Mouse (Mus musculus): ENCODE data around the gene Ciita.

Ciita gene

GRCm38 (mm10) chr16:10479857-10480256 is at the start of gene Ciita:
TSS of gene Ciita (plus strand) at chr16:10480059.
- in situ Hi-C loops (cut with MboI; ENCODE audit: low pct_unique_long_range_greater_than_20kb in 1 of 2, low sequenced_read_pairs in 2 of 2, unreplicated experiment in 1 of 2) = no loop called here

- in situ Hi-C loops (cut with MboI; ENCODE audit: low pct_unique_long_range_greater_than_20kb in 1 of 2, low sequenced_read_pairs in 2 of 2, unreplicated experiment in 1 of 2) = no loop called here
Observed at GRCm38 (mm10) chr16:10431911-10432310, 47.9 kb upstream of the Ciita start.

GRCm38 (mm10) chr16:10432387-10432786 is 47.5 kb upstream of the Ciita start:
- in situ Hi-C loops (cut with MboI; ENCODE audit: low pct_unique_long_range_greater_than_20kb in 1 of 2, low sequenced_read_pairs in 2 of 2, unreplicated experiment in 1 of 2) = no loop called here

DNA sequence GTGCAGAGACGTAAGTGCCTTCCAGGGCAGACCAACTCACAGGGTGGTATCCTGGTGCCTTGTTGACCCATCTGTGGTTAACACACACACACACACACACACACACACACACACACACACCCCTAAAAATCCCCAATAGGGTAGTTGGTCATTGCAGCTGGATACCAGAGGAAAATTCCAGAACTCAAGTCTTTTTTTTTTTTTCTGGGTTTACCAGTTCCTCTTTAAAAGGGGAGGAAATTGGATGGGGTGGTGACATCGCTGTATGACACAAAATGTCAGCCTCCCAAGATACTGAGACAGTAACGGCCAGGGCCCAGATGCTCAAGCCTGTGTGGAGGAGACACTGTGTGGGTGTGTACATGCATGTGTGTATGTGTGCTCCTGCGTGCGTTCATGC is 46.5 kb upstream of the Ciita start:
- in situ Hi-C loops (cut with MboI; ENCODE audit: low pct_unique_long_range_greater_than_20kb in 1 of 2, low sequenced_read_pairs in 2 of 2, unreplicated experiment in 1 of 2) = no loop called here

DNA sequence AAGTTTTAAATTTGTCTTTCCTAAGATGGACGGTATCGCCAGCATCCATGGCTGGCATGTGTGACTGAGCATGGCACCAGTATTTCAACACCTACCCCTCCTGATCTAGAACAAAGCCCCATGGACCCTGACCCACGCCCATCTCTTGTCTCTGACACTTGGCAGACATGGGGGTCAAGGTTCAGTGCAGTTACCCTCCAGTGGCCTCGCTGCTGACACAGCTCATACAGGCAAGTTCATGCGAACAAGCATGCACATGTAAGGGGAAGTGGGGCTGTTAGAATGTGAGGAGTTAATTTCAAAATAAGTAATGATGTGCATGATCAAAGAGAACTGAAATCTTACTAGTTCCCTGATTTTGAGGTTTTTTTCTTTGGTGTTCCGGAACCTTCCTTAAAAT is 43.7 kb upstream of the Ciita start:
- in situ Hi-C loops (cut with MboI; ENCODE audit: low pct_unique_long_range_greater_than_20kb in 1 of 2, low sequenced_read_pairs in 2 of 2, unreplicated experiment in 1 of 2) = no loop called here

- in situ Hi-C loops (cut with MboI; ENCODE audit: low pct_unique_long_range_greater_than_20kb in 1 of 2, low sequenced_read_pairs in 2 of 2, unreplicated experiment in 1 of 2) = no loop called here
Observed at GRCm38 (mm10) chr16:10438055-10438454, 41.8 kb upstream of the Ciita start.

DNA sequence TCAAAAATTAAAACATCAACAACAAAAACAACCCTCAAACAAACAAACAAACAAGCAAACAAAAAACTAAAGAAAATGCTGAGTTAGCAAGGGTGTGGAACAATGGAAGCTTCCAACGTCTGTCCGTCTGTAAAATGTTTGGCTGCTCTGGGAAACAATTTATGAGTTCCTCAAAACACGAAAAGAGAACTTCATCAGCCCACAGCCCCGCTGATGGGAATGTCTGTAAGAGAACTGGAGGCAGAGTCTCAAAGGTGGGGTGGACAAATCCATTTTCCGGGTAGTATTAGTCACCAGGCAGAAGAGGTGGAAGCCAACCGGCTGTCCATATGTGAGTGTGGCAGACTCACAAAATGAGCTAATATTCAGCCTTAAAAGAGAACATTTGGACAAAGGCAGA is 38.5 kb upstream of the Ciita start:
- in situ Hi-C loops (cut with MboI; ENCODE audit: low pct_unique_long_range_greater_than_20kb in 1 of 2, low sequenced_read_pairs in 2 of 2, unreplicated experiment in 1 of 2) = no loop called here

GRCm38 (mm10) chr16:10441761-10442160 is 38.1 kb upstream of the Ciita start:
- in situ Hi-C loops (cut with MboI; ENCODE audit: low pct_unique_long_range_greater_than_20kb in 1 of 2, low sequenced_read_pairs in 2 of 2, unreplicated experiment in 1 of 2) = no loop called here

GRCm38 (mm10) chr16:10443723-10444122 is 36.1 kb upstream of the Ciita start:
- in situ Hi-C loops (cut with MboI; ENCODE audit: low pct_unique_long_range_greater_than_20kb in 1 of 2, low sequenced_read_pairs in 2 of 2, unreplicated experiment in 1 of 2) = no loop called here

- in situ Hi-C loops (cut with MboI; ENCODE audit: low pct_unique_long_range_greater_than_20kb in 1 of 2, low sequenced_read_pairs in 2 of 2, unreplicated experiment in 1 of 2) = no loop called here
Observed at GRCm38 (mm10) chr16:10446573-10447263, 33.1 kb upstream of the Ciita start.

DNA sequence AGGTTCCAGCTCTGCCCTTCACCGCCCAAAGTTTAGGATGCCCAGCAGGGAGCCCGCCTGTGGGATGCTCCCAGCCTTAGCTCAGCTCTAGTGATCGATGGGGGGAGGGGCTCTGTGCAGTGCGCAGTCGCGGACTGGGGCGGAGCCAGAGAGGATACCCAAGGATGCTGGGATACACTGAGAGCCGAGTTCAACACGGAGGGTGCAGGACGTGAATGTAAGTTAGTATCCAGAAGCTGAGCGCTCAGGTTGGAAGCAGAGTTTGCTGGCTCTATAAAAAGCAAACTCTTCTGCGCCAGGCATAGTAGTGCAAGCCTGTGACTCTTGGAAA is 32.6 kb upstream of the Ciita start, which contains the start of gene Tvp23a:
TSS of gene Tvp23a (minus strand) at position 99 of the 331 bp plus-strand sequence.
- in situ Hi-C loops (cut with MboI; ENCODE audit: low pct_unique_long_range_greater_than_20kb in 1 of 2, low sequenced_read_pairs in 2 of 2, unreplicated experiment in 1 of 2) = no loop called here

DNA sequence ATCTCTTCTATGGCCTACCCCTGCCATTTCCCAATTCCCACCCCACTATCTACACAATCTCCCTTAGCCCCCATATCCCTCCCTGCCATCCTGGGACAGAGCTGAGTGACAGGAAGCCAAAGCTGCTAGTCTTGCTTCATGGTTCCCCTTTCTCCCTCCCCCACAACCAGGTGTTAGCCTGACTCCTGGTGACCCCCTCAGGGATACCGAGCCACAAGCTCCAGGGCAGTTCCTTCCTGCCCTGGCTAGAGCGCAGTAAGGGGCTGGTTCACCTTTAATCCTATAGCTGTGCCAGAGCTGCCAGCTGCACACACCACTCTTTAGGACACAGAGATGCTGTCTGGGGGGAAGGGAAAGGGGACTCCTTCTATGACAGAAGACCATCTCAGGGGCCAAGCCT is 32.1 kb upstream of the Ciita start:
- in situ Hi-C loops (cut with MboI; ENCODE audit: low pct_unique_long_range_greater_than_20kb in 1 of 2, low sequenced_read_pairs in 2 of 2, unreplicated experiment in 1 of 2) = no loop called here

DNA sequence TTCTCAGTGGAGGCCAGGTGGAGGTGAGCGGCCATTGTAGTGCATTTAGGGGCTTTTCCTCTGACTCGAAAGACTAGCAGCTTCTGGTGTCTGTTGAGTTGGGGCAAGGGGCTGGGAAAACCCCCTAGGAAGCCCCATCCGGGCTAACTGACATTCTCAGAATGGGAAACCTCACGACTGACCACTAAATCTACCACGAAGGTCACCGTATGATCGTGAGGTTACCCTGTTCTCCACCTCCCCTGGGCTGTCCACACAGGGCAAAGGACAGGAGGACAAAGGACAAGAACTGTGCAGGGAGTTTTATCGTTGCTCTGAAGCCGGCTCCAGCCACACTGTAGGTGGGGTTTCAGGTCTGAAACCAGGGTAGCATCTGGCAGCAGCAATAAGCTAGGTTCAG is 30.9 kb upstream of the Ciita start:
- in situ Hi-C loops (cut with MboI; ENCODE audit: low pct_unique_long_range_greater_than_20kb in 1 of 2, low sequenced_read_pairs in 2 of 2, unreplicated experiment in 1 of 2) = no loop called here

GRCm38 (mm10) chr16:10451906-10452305 is 28.0 kb upstream of the Ciita start:
- in situ Hi-C loops (cut with MboI; ENCODE audit: low pct_unique_long_range_greater_than_20kb in 1 of 2, low sequenced_read_pairs in 2 of 2, unreplicated experiment in 1 of 2) = no loop called here

GRCm38 (mm10) chr16:10452445-10452896 is 27.4 kb upstream of the Ciita start:
- in situ Hi-C loops (cut with MboI; ENCODE audit: low pct_unique_long_range_greater_than_20kb in 1 of 2, low sequenced_read_pairs in 2 of 2, unreplicated experiment in 1 of 2) = no loop called here

- in situ Hi-C loops (cut with MboI; ENCODE audit: low pct_unique_long_range_greater_than_20kb in 1 of 2, low sequenced_read_pairs in 2 of 2, unreplicated experiment in 1 of 2) = no loop called here
Observed at GRCm38 (mm10) chr16:10453872-10454582, 25.8 kb upstream of the Ciita start.

- in situ Hi-C loops (cut with MboI; ENCODE audit: low pct_unique_long_range_greater_than_20kb in 1 of 2, low sequenced_read_pairs in 2 of 2, unreplicated experiment in 1 of 2) = no loop called here
Observed at GRCm38 (mm10) chr16:10454583-10454974, 25.3 kb upstream of the Ciita start.

DNA sequence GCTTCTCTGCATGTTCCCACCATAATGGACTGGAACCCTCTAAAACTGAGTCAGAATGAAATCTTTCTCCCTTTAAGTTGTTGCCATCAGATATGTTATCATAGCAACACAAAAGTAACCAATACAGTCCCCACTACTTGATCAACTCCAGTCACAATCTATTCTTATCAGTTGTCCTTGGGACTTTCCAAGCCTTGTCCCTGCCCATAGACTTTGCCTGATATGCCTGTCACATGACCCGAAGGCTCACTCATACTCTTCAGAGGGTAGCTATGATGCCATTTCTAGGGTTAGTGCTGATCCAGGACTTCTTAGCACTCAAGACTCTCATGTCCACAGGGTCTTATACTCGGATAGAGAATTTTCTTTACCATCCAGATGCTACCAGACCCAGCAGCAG is 19.7 kb upstream of the Ciita start:
- in situ Hi-C loops (cut with MboI; ENCODE audit: low pct_unique_long_range_greater_than_20kb in 1 of 2, low sequenced_read_pairs in 2 of 2, unreplicated experiment in 1 of 2) = no loop called here

DNA sequence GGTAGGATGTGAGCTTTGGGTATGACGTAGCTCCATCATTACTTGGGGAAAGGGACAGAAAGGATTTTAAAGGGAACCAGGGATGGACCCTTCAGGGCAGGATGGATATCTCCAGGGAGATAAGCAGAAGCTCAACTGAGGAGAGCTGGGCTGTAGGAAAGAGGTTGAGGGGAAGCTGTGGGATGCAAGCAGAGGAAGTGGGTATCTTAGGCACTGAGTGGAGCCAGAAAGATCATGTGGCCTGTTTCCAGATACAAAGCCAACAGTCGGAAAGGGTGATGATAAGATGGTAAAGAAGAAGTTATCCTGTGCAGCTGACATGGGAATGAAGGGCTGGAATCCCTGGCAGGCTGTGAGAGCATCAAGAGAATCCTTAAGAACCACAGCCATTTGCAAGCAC is 18.7 kb upstream of the Ciita start:
- in situ Hi-C loops (cut with MboI; ENCODE audit: low pct_unique_long_range_greater_than_20kb in 1 of 2, low sequenced_read_pairs in 2 of 2, unreplicated experiment in 1 of 2) = no loop called here

GRCm38 (mm10) chr16:10465011-10465681 is 14.7 kb upstream of the Ciita start:
- in situ Hi-C loops (cut with MboI; ENCODE audit: low pct_unique_long_range_greater_than_20kb in 1 of 2, low sequenced_read_pairs in 2 of 2, unreplicated experiment in 1 of 2) = no loop called here

Data from mouse embryonic stem cell (cell line).